Mouse (Mus musculus): ENCODE measurements around the gene Mrpl14.

DNA sequence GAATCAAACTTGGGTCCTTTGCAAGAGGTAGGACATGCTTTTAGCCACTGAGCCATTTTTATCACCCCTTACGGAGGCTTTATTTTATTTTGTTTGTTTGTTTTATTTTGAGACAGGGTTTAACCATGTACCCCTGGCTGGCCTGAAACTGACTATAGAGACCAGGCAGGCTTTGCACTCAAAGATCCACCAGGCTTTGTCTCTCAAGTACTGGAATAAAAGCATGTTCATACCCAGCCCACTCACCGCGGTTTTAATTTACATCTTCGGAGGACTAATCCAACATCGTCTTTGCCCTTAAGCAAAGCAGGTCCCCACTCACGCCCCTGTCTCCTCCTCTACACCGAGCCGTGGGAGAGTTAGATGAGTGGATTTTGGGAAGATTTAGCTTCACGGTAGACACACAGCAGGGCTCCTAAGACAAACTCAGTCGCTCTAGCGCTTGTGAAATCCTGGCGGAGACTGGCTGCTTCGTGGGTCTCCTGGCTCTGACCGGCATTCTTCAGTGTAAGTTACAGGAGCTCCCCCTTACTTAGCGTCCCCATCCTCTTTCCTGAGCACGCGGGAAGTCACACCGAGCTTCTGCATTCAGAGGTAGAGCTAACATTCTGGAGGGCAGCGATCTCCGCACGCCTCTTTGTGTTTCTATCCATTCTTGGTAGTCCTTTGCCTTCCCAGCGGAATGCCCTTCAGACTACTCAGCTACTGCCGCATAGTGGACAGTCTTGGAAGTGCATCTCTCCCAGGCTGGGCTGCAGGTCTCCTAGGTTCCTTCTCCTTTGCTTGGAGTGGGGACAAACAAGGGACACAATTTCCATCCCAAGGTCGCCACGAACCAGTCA is 37.8 kb downstream of the Mrpl14 start:
- TF ChIP-seq CTCF (IDR thresholded peaks at IDR 0.05; ENCODE audit: low read depth) (peak; percentile 98), EP300 (IDR thresholded peaks at IDR 0.05; ENCODE audit: low read depth) (no peak)
